Mouse (Mus musculus) thymus, adult 2 months (tissue): ENCODE measurements around the gene Cpeb1.

Experiments
- CTCF ChIP-seq: fragments of 200-500 bp; IDR thresholded peaks from 2 replicates; pipeline ENCODE4 v1.5.1; 2012; ENCODE audit warnings: mild to moderate bottlenecking, control low read depth, low read length, moderate library complexity, borderline replicate concordance; ENCODE audit not compliant: control insufficient read depth, poor library complexity, insufficient read depth; ENCODE audit errors: extremely low read depth
- POLR2A ChIP-seq: fragments of 200-500 bp; IDR thresholded peaks from 2 replicates; pipeline ENCODE4 v1.6.1; 2012; ENCODE audit warnings: mild to moderate bottlenecking, low read length, control low read depth, moderate library complexity; ENCODE audit not compliant: control insufficient read depth, poor library complexity, insufficient read depth; ENCODE audit errors: extremely low read depth

- peak; percentile 67; the same call in 1 of the 2 replicates for TF ChIP-seq POLR2A
- TF ChIP-seq CTCF, result peak; percentile 93
These were observed 110.5 kb downstream of the Cpeb1 start, which contains the start of gene Rps17 for GRCm38 (mm10) chr7:81344544-81345446.
